Mouse (Mus musculus): ENCODE results near the gene Cd55.
"Not testable (repeated sequence)": the region's sequence is repeated elsewhere in the genome, so short reads cannot be mapped to it uniquely, and the experiment has no call there.

Gene Cd55

DNA sequence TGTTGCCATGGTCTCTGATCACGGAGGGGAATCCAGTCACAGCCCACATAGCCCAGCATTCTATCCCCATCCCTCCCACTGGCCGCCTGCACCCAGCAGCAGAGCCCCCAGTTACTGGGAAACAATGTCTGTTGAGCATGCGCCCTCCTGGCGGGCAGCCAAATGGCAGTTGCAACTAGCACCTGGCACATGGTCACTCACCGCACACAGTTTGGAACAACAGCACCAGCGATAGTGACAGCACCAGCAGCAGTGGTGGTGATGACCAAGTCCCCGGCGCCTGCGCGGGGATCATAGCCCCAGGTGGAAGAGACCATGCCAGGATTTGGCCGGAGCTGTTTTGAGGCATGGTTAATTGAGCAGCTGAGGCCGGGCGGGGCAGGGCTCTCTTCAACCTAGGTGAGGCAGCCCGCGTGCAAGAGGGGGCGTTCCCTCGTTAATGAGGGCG is 39.9 kb downstream of the Cd55 start, which contains the start of gene Cd55b:
Gene Cd55b (minus strand): TSS at position 346 of the 448 bp plus-strand sequence.
- DNase-seq (ENCODE audit: low spot score), result no peak

DNA sequence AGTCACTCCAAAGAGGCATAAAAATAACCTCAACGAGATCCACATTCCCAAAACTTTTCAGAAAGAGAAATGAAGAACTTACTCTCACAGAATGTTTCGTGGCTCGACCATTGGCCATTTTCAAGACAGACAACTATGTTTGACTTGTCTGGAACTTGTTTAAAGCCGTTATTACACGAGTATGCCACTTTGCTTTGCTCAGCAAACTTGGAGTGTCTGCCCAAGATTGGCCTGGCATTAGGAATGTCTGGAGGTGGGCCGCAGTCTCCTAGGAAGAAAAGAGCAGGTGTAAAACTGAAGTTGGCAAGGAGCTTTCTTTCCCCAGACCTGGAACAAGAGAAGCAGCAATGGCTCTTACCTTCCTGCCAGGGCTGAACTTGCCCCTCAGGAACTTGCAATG is 40.5 kb downstream of the Cd55 start:
- not testable (repeated sequence) for DNase-seq (ENCODE audit: low spot score)

DNA sequence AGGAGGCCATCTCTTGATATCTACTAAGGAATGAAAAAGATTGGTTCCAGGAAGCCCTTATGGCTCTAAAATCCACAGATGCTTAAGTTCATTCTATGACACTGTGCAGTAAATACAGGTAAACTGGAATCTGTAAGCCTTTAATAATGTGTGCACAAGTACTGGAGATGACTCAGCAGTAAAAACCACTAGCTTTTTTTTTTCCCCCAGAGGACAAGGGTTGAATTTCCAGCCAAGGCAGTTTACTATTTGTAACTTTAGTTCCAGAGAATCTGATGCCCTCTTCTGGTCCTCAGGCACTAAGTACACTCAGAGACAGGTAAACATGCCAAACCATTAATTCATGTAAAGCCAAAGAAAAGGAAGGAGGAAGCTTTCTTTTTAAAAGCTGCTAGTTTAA is 65.4 kb downstream of the Cd55 start:
- not testable (repeated sequence) for DNase-seq (ENCODE audit: low spot score)

Measured in yolk sac, embryonic 10.5 days (tissue).